Mouse (Mus musculus): ENCODE measurements around the gene Ppp2r5a. TPM values are rescaled to one million over a fixed set of nuclear protein-coding genes. Genes with fewer than 3 reads are reported as not detected.

The Ppp2r5a gene
- polyA plus RNA-seq, 2 experiments: 30.3 to 40.1 TPM

- Histone ChIP-seq H3K27ac (replicated peaks; ENCODE audit: low read depth, low read length) (no peak overlapping the region), H3K36me3 (ENCODE audit: control insufficient read depth, insufficient read depth, low read length) (no peaks in the 10 kb centered on the region), H3K9ac (ENCODE audit: low read depth, low read length, severe bottlenecking) (no peak overlapping the region), H3K4me3 (replicated peaks; ENCODE audit: low read length) (no peak overlapping the region), H3K4me2 (replicated peaks; ENCODE audit: low read depth, low read length, severe bottlenecking) (no peak overlapping the region), H3K27me3 (ENCODE audit: control insufficient read depth, insufficient read depth, low read length) (no peaks in the 10 kb centered on the region), H3K4me1 (ENCODE audit: control insufficient read depth, insufficient read depth, low read length) (peaks cover 12% of the 10 kb centered on the region), H3K9me3 (ENCODE audit: control insufficient read depth, low read length) (no peaks in the 10 kb centered on the region)
- DNase-seq (ENCODE audit: low spot score) (no peak), ATAC-seq (ENCODE audit: low FRiP score, low read depth) (no peak)
- no peak for TF ChIP-seq POLR2A (IDR thresholded peaks at IDR 0.05; ENCODE audit: borderline replicate concordance, extremely low read depth, insufficient read depth, insufficient read length)
- 59% methylated on average over 2 of the region's 2 CpGs for WGBS
These were observed 8.9 kb downstream of the Ppp2r5a start for GRCm38 (mm10) chr1:191394126-191394525.

- H3K27ac ChIP-seq (replicated peaks; ENCODE audit: low read depth, low read length): no peak overlapping the region
- no peak for TF ChIP-seq POLR2A (IDR thresholded peaks at IDR 0.05; ENCODE audit: borderline replicate concordance, extremely low read depth, insufficient read depth, insufficient read length)
- WGBS: 75% methylated on average over 3 of the region's 3 CpGs
These were observed 9.5 kb downstream of the Ppp2r5a start for GRCm38 (mm10) chr1:191393536-191393935.

GRCm38 (mm10) chr1:191391311-191391710 is 11.8 kb downstream of the Ppp2r5a start:
- H3K27ac ChIP-seq (replicated peaks; ENCODE audit: low read depth, low read length): no peak overlapping the region
- peak; percentile 74 for DNase-seq (ENCODE audit: low spot score)
- ATAC-seq (ENCODE audit: low FRiP score, low read depth): no peak

More at GRCm38 (mm10) chr1:191393536-191393935, 9.5 kb downstream of the Ppp2r5a start:
- no peak for DNase-seq (ENCODE audit: low spot score)
- Histone ChIP-seq H3K4me2 (replicated peaks; ENCODE audit: low read depth, low read length, severe bottlenecking) (no peak overlapping the region), H3K4me3 (replicated peaks; ENCODE audit: low read length) (no peak overlapping the region), H3K4me1 (ENCODE audit: control insufficient read depth, insufficient read depth, low read length) (peaks cover 12% of the 10 kb centered on the region), H3K9me3 (ENCODE audit: control insufficient read depth, low read length) (no peaks in the 10 kb centered on the region), H3K9ac (ENCODE audit: low read depth, low read length, severe bottlenecking) (no peak overlapping the region), H3K36me3 (ENCODE audit: control insufficient read depth, insufficient read depth, low read length) (no peaks in the 10 kb centered on the region), H3K27me3 (ENCODE audit: control insufficient read depth, insufficient read depth, low read length) (no peaks in the 10 kb centered on the region)
- ATAC-seq (ENCODE audit: low FRiP score, low read depth): no peak

GRCm38 (mm10) chr1:191384786-191385430 is 18.2 kb downstream of the Ppp2r5a start:
- Histone ChIP-seq H3K27me3 (ENCODE audit: control insufficient read depth, insufficient read depth, low read length) (no peaks in the 10 kb centered on the region), H3K4me2 (replicated peaks; ENCODE audit: low read depth, low read length, severe bottlenecking) (no peak overlapping the region), H3K9ac (ENCODE audit: low read depth, low read length, severe bottlenecking) (no peak overlapping the region), H3K4me3 (replicated peaks; ENCODE audit: low read length) (no peak overlapping the region), H3K9me3 (ENCODE audit: control insufficient read depth, low read length) (no peaks in the 10 kb centered on the region), H3K4me1 (ENCODE audit: control insufficient read depth, insufficient read depth, low read length) (no peaks in the 10 kb centered on the region), H3K36me3 (ENCODE audit: control insufficient read depth, insufficient read depth, low read length) (no peaks in the 10 kb centered on the region), H3K27ac (replicated peaks; ENCODE audit: low read depth, low read length) (no peak overlapping the region)
- 86% methylated on average over 10 of the region's 10 CpGs for WGBS
- DNase-seq (ENCODE audit: low spot score) (no peak), ATAC-seq (ENCODE audit: low FRiP score, low read depth) (no peak)
- TF ChIP-seq POLR2A (IDR thresholded peaks at IDR 0.05; ENCODE audit: borderline replicate concordance, extremely low read depth, insufficient read depth, insufficient read length): no peak

More at GRCm38 (mm10) chr1:191391311-191391710, 11.8 kb downstream of the Ppp2r5a start:
- Histone ChIP-seq H3K4me3 (replicated peaks; ENCODE audit: low read length) (no peak overlapping the region), H3K4me2 (replicated peaks; ENCODE audit: low read depth, low read length, severe bottlenecking) (no peak overlapping the region), H3K36me3 (ENCODE audit: control insufficient read depth, insufficient read depth, low read length) (no peaks in the 10 kb centered on the region), H3K9me3 (ENCODE audit: control insufficient read depth, low read length) (no peaks in the 10 kb centered on the region), H3K9ac (ENCODE audit: low read depth, low read length, severe bottlenecking) (no peak overlapping the region), H3K4me1 (ENCODE audit: control insufficient read depth, insufficient read depth, low read length) (peaks cover 9% of the 10 kb centered on the region), H3K27me3 (ENCODE audit: control insufficient read depth, insufficient read depth, low read length) (no peaks in the 10 kb centered on the region)
- WGBS: 24% methylated on average over 3 of the region's 3 CpGs
- TF ChIP-seq POLR2A (IDR thresholded peaks at IDR 0.05; ENCODE audit: borderline replicate concordance, extremely low read depth, insufficient read depth, insufficient read length): no peak

GRCm38 (mm10) chr1:191381955-191382736 is 20.9 kb downstream of the Ppp2r5a start:
- Histone ChIP-seq H3K4me3 (replicated peaks; ENCODE audit: low read length) (no peak overlapping the region), H3K4me1 (ENCODE audit: control insufficient read depth, insufficient read depth, low read length) (no peaks in the 10 kb centered on the region), H3K27ac (replicated peaks; ENCODE audit: low read depth, low read length) (no peak overlapping the region), H3K4me2 (replicated peaks; ENCODE audit: low read depth, low read length, severe bottlenecking) (no peak overlapping the region), H3K27me3 (ENCODE audit: control insufficient read depth, insufficient read depth, low read length) (no peaks in the 10 kb centered on the region), H3K36me3 (ENCODE audit: control insufficient read depth, insufficient read depth, low read length) (no peaks in the 10 kb centered on the region), H3K9me3 (ENCODE audit: control insufficient read depth, low read length) (no peaks in the 10 kb centered on the region), H3K9ac (ENCODE audit: low read depth, low read length, severe bottlenecking) (no peak overlapping the region)
- ATAC-seq (ENCODE audit: low FRiP score, low read depth) (no peak), DNase-seq (ENCODE audit: low spot score) (no peak)
- WGBS: 88% methylated on average over 11 of the region's 11 CpGs
- TF ChIP-seq POLR2A (IDR thresholded peaks at IDR 0.05; ENCODE audit: borderline replicate concordance, extremely low read depth, insufficient read depth, insufficient read length): no peak

All from limb, embryonic 14.5 days (tissue).